Mouse (Mus musculus) hindbrain, embryonic 13.5 days (tissue): Measurements from ENCODE around the gene Zfp282. TPM values are rescaled to one million over a fixed set of nuclear protein-coding genes. Genes with fewer than 3 reads are reported as not detected.

Source experiments
- ATAC-seq: fragments of 200-750 bp; cut with Nextera tagmentation; 2 replicates; pipeline ENCODE4 v1.8.0; 2017; ENCODE audit warnings: moderate TSS enrichment; ENCODE audit not compliant: low FRiP score
- H3K27ac ChIP-seq: fragments of 300-500 bp; sonication (generic); 2 replicates; pipeline ENCODE4 v1.5.1; 2015; ENCODE audit warnings: inconsistent platforms, mild to moderate bottlenecking, moderate library complexity
- H3K27me3 ChIP-seq: fragments of 300-500 bp; sonication (generic); 2 replicates; pipeline ENCODE4 v1.6.1; 2015; ENCODE audit warnings: mild to moderate bottlenecking, inconsistent platforms
- H3K36me3 ChIP-seq: fragments of 300-500 bp; sonication (generic); 2 replicates; pipeline ENCODE4 v1.6.1; 2015; ENCODE audit warnings: mild to moderate bottlenecking, inconsistent platforms
- H3K4me1 ChIP-seq: fragments of 300-500 bp; sonication (generic); replicated peaks from 2 replicates; pipeline ENCODE4 v1.6.1; 2015; ENCODE audit warnings: inconsistent platforms
- H3K4me2 ChIP-seq: fragments of 300-500 bp; sonication (generic); 2 replicates; pipeline ENCODE4 v1.6.1; 2015; ENCODE audit warnings: inconsistent platforms, mild to moderate bottlenecking, moderate library complexity
- H3K4me3 ChIP-seq: fragments of 300-500 bp; sonication (generic); 2 replicates; pipeline ENCODE4 v1.5.1; 2015; ENCODE audit warnings: mild to moderate bottlenecking, inconsistent platforms
- H3K9ac ChIP-seq: fragments of 300-500 bp; sonication (generic); 2 replicates; pipeline ENCODE4 v1.6.1; 2015; ENCODE audit warnings: mild to moderate bottlenecking, inconsistent platforms
- H3K9me3 ChIP-seq: fragments of 300-500 bp; sonication (generic); 2 replicates; pipeline ENCODE4 v1.6.1; 2016; ENCODE audit warnings: inconsistent platforms
- WGBS: fragments of 180-500 bp; shearing (Covaris S2); methylation state at CpG from one replicate; pipeline ENCODE4 v1.1.7; 2015; 5-methylcytosine and 5-hydroxymethylcytosine counted together
- polyA plus RNA-seq: library from polyadenylated mRNA; unstranded; fragments of >200 nt; fragmentation: Nextera tagmentation; extraction: Ambion mirVana; gene quantifications from 2 replicates; pipeline ENCODE4 v1.2.1, GENCODE M21; 2015

The Zfp282 gene
- polyA plus RNA-seq, 1 experiment from 2014 or later = 22.3 TPM

GRCm38 (mm10) chr6:47904917-47905695 lies 28.1 kb downstream of the Zfp282 start:
- H3K4me3 ChIP-seq = no peak overlapping the region
- H3K4me2 ChIP-seq = no peak overlapping the region
- no peaks in the 10 kb centered on the region for H3K9me3 ChIP-seq
- 54% methylated on average over 42 of the region's 44 CpGs for WGBS
- 0 out of 2 replicates have a peak, but pooled peaks have one; percentile 43 for ATAC-seq
- no peaks in the 10 kb centered on the region for H3K4me1 ChIP-seq
- H3K36me3 ChIP-seq = peaks cover 88% of the 10 kb centered on the region
- H3K27me3 ChIP-seq = peaks cover 22% of the 10 kb centered on the region
- H3K27ac ChIP-seq = no peak overlapping the region
- H3K9ac ChIP-seq = no peak overlapping the region

- Histone ChIP-seq H3K9ac (0 out of 2 replicates have a peak overlapping the region, but pooled peaks have one; percentile 13), H3K36me3 (peaks cover 76% of the 10 kb centered on the region), H3K27ac (no peak overlapping the region), H3K4me2 (no peak overlapping the region), H3K4me1 (no peaks in the 10 kb centered on the region), H3K27me3 (peaks cover 22% of the 10 kb centered on the region), H3K4me3 (no peak overlapping the region), H3K9me3 (no peaks in the 10 kb centered on the region)
- 95% methylated on average over 5 of the region's 5 CpGs for WGBS
- no peak for ATAC-seq
Observed at GRCm38 (mm10) chr6:47906326-47906725, 29.3 kb downstream of the Zfp282 start.

GRCm38 (mm10) chr6:47909007-47909406 lies 32.0 kb downstream of the Zfp282 start:
- H3K9ac ChIP-seq = no peak overlapping the region
- H3K4me2 ChIP-seq = no peak overlapping the region
- no peaks in the 10 kb centered on the region for H3K4me1 ChIP-seq
- 94% methylated on average over 1 of the region's 1 CpGs for WGBS
- no peak overlapping the region for H3K27ac ChIP-seq
- H3K9me3 ChIP-seq = no peaks in the 10 kb centered on the region
- no peak for ATAC-seq
- no peak overlapping the region for H3K4me3 ChIP-seq
- peaks cover 50% of the 10 kb centered on the region for H3K36me3 ChIP-seq
- 0 out of 2 replicates have a peak, but pooled peaks cover 2% of the 10 kb centered on the region for H3K27me3 ChIP-seq

GRCm38 (mm10) chr6:47911650-47912049 lies 34.6 kb downstream of the Zfp282 start:
- Histone ChIP-seq H3K4me1 (no peaks in the 10 kb centered on the region), H3K27ac (no peak overlapping the region), H3K4me2 (no peak overlapping the region), H3K4me3 (no peak overlapping the region), H3K9ac (no peak overlapping the region), H3K9me3 (no peaks in the 10 kb centered on the region), H3K27me3 (no peaks in the 10 kb centered on the region), H3K36me3 (peaks cover 24% of the 10 kb centered on the region)
- ATAC-seq = no peak
- WGBS = 76% methylated on average over 1 of the region's 1 CpGs

- Histone ChIP-seq H3K27me3 (no peaks in the 10 kb centered on the region), H3K4me1 (no peaks in the 10 kb centered on the region), H3K36me3 (peaks cover 10% of the 10 kb centered on the region), H3K27ac (no peak overlapping the region), H3K4me2 (no peak overlapping the region), H3K9ac (no peak overlapping the region), H3K4me3 (no peak overlapping the region), H3K9me3 (no peaks in the 10 kb centered on the region)
- no peak for ATAC-seq
- WGBS = 53% methylated on average over 3 of the region's 3 CpGs
Observed at GRCm38 (mm10) chr6:47912991-47913390, 36.0 kb downstream of the Zfp282 start.

GRCm38 (mm10) chr6:47917051-47917450 lies 40.0 kb downstream of the Zfp282 start:
- H3K36me3 ChIP-seq = no peaks in the 10 kb centered on the region
- H3K27me3 ChIP-seq = no peaks in the 10 kb centered on the region
- no peak overlapping the region for H3K4me2 ChIP-seq
- WGBS = 83% methylated on average over 5 of the region's 5 CpGs
- H3K27ac ChIP-seq = no peak overlapping the region
- peaks cover 11% of the 10 kb centered on the region for H3K4me1 ChIP-seq
- H3K4me3 ChIP-seq = no peak overlapping the region
- H3K9ac ChIP-seq = no peak overlapping the region
- ATAC-seq = no peak
- no peaks in the 10 kb centered on the region for H3K9me3 ChIP-seq

- ATAC-seq = no peak
Observed at GRCm38 (mm10) chr6:47918768-47919274, 41.8 kb downstream of the Zfp282 start.

GRCm38 (mm10) chr6:47919646-47920446 lies 42.8 kb downstream of the Zfp282 start:
- Histone ChIP-seq H3K4me1 (peaks cover 18% of the 10 kb centered on the region), H3K4me3 (peak overlapping the region; percentile 84), H3K9me3 (no peaks in the 10 kb centered on the region), H3K4me2 (peak overlapping the region; percentile 89), H3K27ac (peak overlapping the region; percentile 96), H3K36me3 (no peaks in the 10 kb centered on the region), H3K27me3 (no peaks in the 10 kb centered on the region), H3K9ac (peak overlapping the region; percentile 85)
- ATAC-seq = peak; percentile 62
- 29% methylated on average over 11 of the region's 11 CpGs for WGBS

More at GRCm38 (mm10) chr6:47918768-47919274, 41.8 kb downstream of the Zfp282 start:
- Histone ChIP-seq H3K4me1 (peaks cover 18% of the 10 kb centered on the region), H3K9me3 (no peaks in the 10 kb centered on the region), H3K4me2 (no peak overlapping the region), H3K36me3 (no peaks in the 10 kb centered on the region), H3K4me3 (no peak overlapping the region), H3K27me3 (no peaks in the 10 kb centered on the region), H3K27ac (no peak overlapping the region), H3K9ac (no peak overlapping the region)
- 86% methylated on average over 3 of the region's 3 CpGs for WGBS

- Histone ChIP-seq H3K9me3 (no peaks in the 10 kb centered on the region), H3K27ac (peak within 1 kb of the TSS; percentile 96), H3K9ac (peak within 1 kb of the TSS; percentile 85), H3K4me2 (peak within 1 kb of the TSS; percentile 89), H3K27me3 (no peaks in the 10 kb centered on the region), H3K4me3 (peak within 1 kb of the TSS; percentile 84), H3K36me3 (no peaks in the 10 kb centered on the region), H3K4me1 (peaks cover 18% of the 10 kb centered on the region)
- under 1% methylated on average over 67 of the region's 67 CpGs for WGBS
- peak; percentile 95 for ATAC-seq
Observed at GRCm38 (mm10) chr6:47920447-47921340, 43.7 kb downstream of the Zfp282 start, which contains the start of gene Zfp212. Zfp212 (plus strand) TSS chr6:47920476.

- peaks cover 3% of the 10 kb centered on the region; the same call in 1 of the 2 replicates for H3K27me3 ChIP-seq
- peak overlapping the region; percentile 72; the same call in 1 of the 2 replicates for H3K9ac ChIP-seq
- H3K9me3 ChIP-seq = no peaks in the 10 kb centered on the region
- WGBS = 53% methylated on average over 12 of the region's 12 CpGs
- ATAC-seq = no peak
- H3K36me3 ChIP-seq = peaks cover 16% of the 10 kb centered on the region
- H3K4me2 ChIP-seq = peak overlapping the region; percentile 76
- H3K4me3 ChIP-seq = peak overlapping the region; percentile 45; the same call in 1 of the 2 replicates
- peaks cover 10% of the 10 kb centered on the region for H3K4me1 ChIP-seq
- no peak overlapping the region for H3K27ac ChIP-seq
Observed at GRCm38 (mm10) chr6:47942461-47942860, 65.5 kb downstream of the Zfp282 start.

- ATAC-seq = peak; percentile 88
- WGBS = 11% methylated on average over 58 of the region's 64 CpGs
- Histone ChIP-seq H3K36me3 (peaks cover 16% of the 10 kb centered on the region), H3K4me3 (peak overlapping the region; percentile 45), H3K27me3 (peaks cover 3% of the 10 kb centered on the region; the same call in 1 of the 2 replicates), H3K9ac (peak overlapping the region; percentile 72), H3K4me2 (peak overlapping the region; percentile 76), H3K9me3 (no peaks in the 10 kb centered on the region), H3K4me1 (peaks cover 10% of the 10 kb centered on the region), H3K27ac (no peak overlapping the region)
Observed at GRCm38 (mm10) chr6:47943021-47943691, 66.2 kb downstream of the Zfp282 start.
